Mouse (Mus musculus) intestine, embryonic 16.5 days (tissue): ENCODE results near the gene Atrn. TPM values are rescaled to one million over a fixed set of nuclear protein-coding genes. Genes with fewer than 3 reads are reported as not detected.

Experiments
- ATAC-seq: fragments of 200-750 bp; cut with Nextera tagmentation; 2 replicates; pipeline ENCODE4 v1.8.0; 2017; ENCODE audit warnings: moderate TSS enrichment, moderate library complexity
- H3K27ac ChIP-seq: fragments of 300-500 bp; sonication (generic); 2 replicates; pipeline ENCODE4 v1.5.1; 2014; ENCODE audit warnings: mild to moderate bottlenecking, low read length
- H3K27me3 ChIP-seq: fragments of 300-500 bp; sonication (generic); replicated peaks from 2 replicates; pipeline ENCODE4 v1.6.1; 2014; ENCODE audit warnings: low read length, control low read depth, mixed read lengths; ENCODE audit not compliant: control insufficient read depth, insufficient read depth
- H3K36me3 ChIP-seq: fragments of 300-500 bp; sonication (generic); 2 replicates; pipeline ENCODE4 v1.6.1; 2014; ENCODE audit warnings: low read length, control low read depth; ENCODE audit not compliant: control insufficient read depth, insufficient read depth
- H3K4me1 ChIP-seq: fragments of 300-500 bp; sonication (generic); 2 replicates; pipeline ENCODE4 v1.6.1; 2014; ENCODE audit warnings: low read length, control low read depth, mixed read lengths; ENCODE audit not compliant: control insufficient read depth, insufficient read depth
- H3K4me2 ChIP-seq: fragments of 300-500 bp; sonication (generic); 2 replicates; pipeline ENCODE4 v1.6.1; 2014; ENCODE audit warnings: low read depth, low read length, control low read depth
- H3K4me3 ChIP-seq: fragments of 300-500 bp; sonication (generic); 2 replicates; pipeline ENCODE4 v1.5.1; 2014; ENCODE audit warnings: mild to moderate bottlenecking, low read length
- H3K9ac ChIP-seq: fragments of 300-500 bp; sonication (generic); 2 replicates; pipeline ENCODE4 v1.6.1; 2014; ENCODE audit warnings: low read depth, low read length
- H3K9me3 ChIP-seq: fragments of 300-500 bp; sonication (generic); 2 replicates; pipeline ENCODE4 v1.6.1; 2016; ENCODE audit warnings: low read length, control low read depth; ENCODE audit not compliant: control insufficient read depth
- WGBS: fragments of 180-500 bp; shearing (Covaris S2); extraction: QIAGEN DNeasy Blood & Tissue Kit; methylation state at CpG from one replicate; pipeline ENCODE4 v1.1.7; 2014; 5-methylcytosine and 5-hydroxymethylcytosine counted together
- polyA plus RNA-seq: library from polyadenylated mRNA; unstranded; fragments of >200 nt; fragmentation: Nextera tagmentation; extraction: Ambion mirVana; gene quantifications from 2 replicates; pipeline ENCODE4 v1.2.1, GENCODE M21; 2015

Atrn gene
- polyA plus RNA-seq, 1 experiment from 2014 or later, result 3.3 TPM

DNA sequence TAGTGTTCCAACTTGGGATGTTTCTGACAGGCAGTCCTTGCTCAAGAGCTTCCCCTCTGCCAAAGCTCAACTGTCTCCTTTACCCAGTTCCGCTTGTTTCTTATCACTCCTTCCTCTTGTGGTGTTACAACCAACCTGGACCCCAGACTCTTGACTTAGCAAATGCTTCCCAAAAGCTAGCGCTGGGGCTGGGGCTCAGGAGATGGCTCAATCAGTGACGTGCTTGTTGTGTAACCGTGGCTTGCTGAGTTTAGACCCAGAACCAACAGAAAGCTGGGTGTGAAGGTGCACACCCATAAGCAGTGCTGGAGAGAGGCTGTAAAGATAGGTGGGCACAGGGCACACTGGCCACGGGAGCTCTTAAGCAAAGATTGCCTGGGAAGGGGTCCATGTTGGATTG, 23.7 kb downstream of the Atrn start:
- no peaks in the 10 kb centered on the region for H3K36me3 ChIP-seq
- H3K27ac ChIP-seq, result no peak overlapping the region
- WGBS, result 75% methylated on average over 5 of the region's 5 CpGs
- ATAC-seq, result no peak
- H3K4me3 ChIP-seq, result no peak overlapping the region
- no peaks in the 10 kb centered on the region for H3K4me1 ChIP-seq
- no peaks in the 10 kb centered on the region for H3K9me3 ChIP-seq
- H3K9ac ChIP-seq, result no peak overlapping the region
- no peaks in the 10 kb centered on the region for H3K27me3 ChIP-seq
- no peak overlapping the region for H3K4me2 ChIP-seq

DNA sequence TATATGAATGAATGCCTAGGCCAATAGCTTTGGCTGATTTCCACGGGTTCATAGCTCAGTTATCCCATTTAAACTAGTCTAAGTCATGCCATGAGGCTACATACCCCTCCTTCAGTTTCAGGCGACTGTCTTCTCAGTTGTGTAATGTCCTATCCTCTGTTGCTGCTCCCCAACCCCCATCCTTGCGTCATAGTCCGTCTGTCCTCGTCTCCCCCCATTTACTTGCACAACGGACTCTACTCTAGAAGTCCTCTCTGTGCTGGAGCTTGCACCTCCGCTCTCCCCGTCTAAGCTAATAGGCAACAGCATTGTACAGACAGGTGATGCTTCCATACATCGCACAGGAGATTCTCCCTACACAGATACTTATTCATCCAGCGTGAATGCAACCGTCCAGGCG, 26.6 kb downstream of the Atrn start:
- WGBS, result 89% methylated on average over 12 of the region's 12 CpGs
- H3K9me3 ChIP-seq, result no peaks in the 10 kb centered on the region
- H3K36me3 ChIP-seq, result no peaks in the 10 kb centered on the region
- H3K4me2 ChIP-seq, result no peak overlapping the region
- no peak overlapping the region for H3K9ac ChIP-seq
- no peaks in the 10 kb centered on the region for H3K27me3 ChIP-seq
- ATAC-seq, result no peak
- H3K4me3 ChIP-seq, result no peak overlapping the region
- no peaks in the 10 kb centered on the region for H3K4me1 ChIP-seq
- H3K27ac ChIP-seq, result no peak overlapping the region

- no peak for ATAC-seq
- H3K27me3 ChIP-seq, result no peaks in the 10 kb centered on the region
- H3K4me1 ChIP-seq, result no peaks in the 10 kb centered on the region
- H3K9me3 ChIP-seq, result no peaks in the 10 kb centered on the region
- H3K27ac ChIP-seq, result no peak overlapping the region
- H3K36me3 ChIP-seq, result no peaks in the 10 kb centered on the region
- H3K9ac ChIP-seq, result no peak overlapping the region
- 70% methylated on average over 2 of the region's 2 CpGs for WGBS
- no peak overlapping the region for H3K4me2 ChIP-seq
- no peak overlapping the region for H3K4me3 ChIP-seq
Observed at GRCm38 (mm10) chr2:130949781-130950180, 43.5 kb downstream of the Atrn start.

- no peak overlapping the region for H3K27ac ChIP-seq
- H3K27me3 ChIP-seq, result no peaks in the 10 kb centered on the region
- no peak overlapping the region for H3K4me3 ChIP-seq
- peak; percentile 66; the same call in 1 of the 2 replicates for ATAC-seq
- WGBS, result 0% methylated on average over 1 of the region's 1 CpGs
- no peaks in the 10 kb centered on the region for H3K36me3 ChIP-seq
- H3K4me2 ChIP-seq, result no peak overlapping the region
- no peaks in the 10 kb centered on the region for H3K9me3 ChIP-seq
- H3K9ac ChIP-seq, result no peak overlapping the region
- no peaks in the 10 kb centered on the region for H3K4me1 ChIP-seq
Observed at GRCm38 (mm10) chr2:130950548-130950947, 44.3 kb downstream of the Atrn start.

- no peaks in the 10 kb centered on the region for H3K36me3 ChIP-seq
- H3K4me3 ChIP-seq, result no peak overlapping the region
- no peaks in the 10 kb centered on the region for H3K27me3 ChIP-seq
- H3K9ac ChIP-seq, result no peak overlapping the region
- ATAC-seq, result no peak
- no peaks in the 10 kb centered on the region for H3K9me3 ChIP-seq
- H3K4me2 ChIP-seq, result no peak overlapping the region
- 72% methylated on average over 2 of the region's 2 CpGs for WGBS
- H3K27ac ChIP-seq, result no peak overlapping the region
- H3K4me1 ChIP-seq, result no peaks in the 10 kb centered on the region
Observed at GRCm38 (mm10) chr2:130958906-130959305, 52.6 kb downstream of the Atrn start.

- no peak for ATAC-seq
- Histone ChIP-seq H3K4me3 (no peak overlapping the region), H3K27ac (no peak overlapping the region), H3K4me1 (no peaks in the 10 kb centered on the region), H3K36me3 (0 out of 2 replicates have a peak, but pooled peaks cover 3% of the 10 kb centered on the region), H3K4me2 (no peak overlapping the region), H3K9me3 (no peaks in the 10 kb centered on the region), H3K9ac (no peak overlapping the region), H3K27me3 (no peaks in the 10 kb centered on the region)
Observed at GRCm38 (mm10) chr2:130961851-130962250, 55.6 kb downstream of the Atrn start.

- Histone ChIP-seq H3K27ac (no peak overlapping the region), H3K9me3 (no peaks in the 10 kb centered on the region), H3K4me3 (no peak overlapping the region), H3K9ac (no peak overlapping the region), H3K4me1 (no peaks in the 10 kb centered on the region), H3K4me2 (no peak overlapping the region), H3K27me3 (no peaks in the 10 kb centered on the region), H3K36me3 (0 out of 2 replicates have a peak, but pooled peaks cover 3% of the 10 kb centered on the region)
- peak; percentile 71 for ATAC-seq
- WGBS, result 86% methylated on average over 1 of the region's 1 CpGs
Observed at GRCm38 (mm10) chr2:130965042-130965441, 58.7 kb downstream of the Atrn start.

- no peaks in the 10 kb centered on the region; the same call in 1 of the 2 replicates for H3K36me3 ChIP-seq
- WGBS, result 94% methylated on average over 4 of the region's 4 CpGs
- H3K4me3 ChIP-seq, result no peak overlapping the region
- no peak overlapping the region for H3K4me2 ChIP-seq
- H3K27ac ChIP-seq, result no peak overlapping the region
- no peaks in the 10 kb centered on the region for H3K9me3 ChIP-seq
- H3K9ac ChIP-seq, result no peak overlapping the region
- no peak for ATAC-seq
- no peaks in the 10 kb centered on the region for H3K4me1 ChIP-seq
- no peaks in the 10 kb centered on the region for H3K27me3 ChIP-seq
Observed at GRCm38 (mm10) chr2:130971030-130971429, 64.7 kb downstream of the Atrn start.

GRCm38 (mm10) chr2:130972386-130972785, 66.1 kb downstream of the Atrn start:
- no peaks in the 10 kb centered on the region for H3K9me3 ChIP-seq
- H3K9ac ChIP-seq, result no peak overlapping the region
- H3K4me2 ChIP-seq, result no peak overlapping the region
- WGBS, result 92% methylated on average over 4 of the region's 4 CpGs
- no peak overlapping the region for H3K4me3 ChIP-seq
- H3K27me3 ChIP-seq, result no peaks in the 10 kb centered on the region
- H3K4me1 ChIP-seq, result no peaks in the 10 kb centered on the region
- peaks cover 2% of the 10 kb centered on the region; the same call in 1 of the 2 replicates for H3K36me3 ChIP-seq
- H3K27ac ChIP-seq, result no peak overlapping the region
- no peak for ATAC-seq

- 59% methylated on average over 1 of the region's 1 CpGs for WGBS
- no peak for ATAC-seq
- H3K36me3 ChIP-seq, result peaks cover 2% of the 10 kb centered on the region; the same call in 1 of the 2 replicates
Observed at GRCm38 (mm10) chr2:130974928-130975327, 68.6 kb downstream of the Atrn start.

More at GRCm38 (mm10) chr2:130974928-130975327, 68.6 kb downstream of the Atrn start:
- H3K4me2 ChIP-seq, result no peak overlapping the region
- H3K27me3 ChIP-seq, result no peaks in the 10 kb centered on the region
- H3K4me3 ChIP-seq, result no peak overlapping the region
- no peaks in the 10 kb centered on the region for H3K9me3 ChIP-seq
- no peak overlapping the region for H3K27ac ChIP-seq
- H3K4me1 ChIP-seq, result no peaks in the 10 kb centered on the region
- H3K9ac ChIP-seq, result no peak overlapping the region
